Mouse (Mus musculus) kidney, postnatal 4 days (tissue): Measurements from ENCODE around the gene Hoxc10.

ENCODE experiments used
- DNase-seq, 2 experiments: peaks; one replicate each; pipeline ENCODE4 v3.0.0; 2021; ENCODE audit warnings: mixed read lengths in 2 of 2

Hoxc10 gene

DNA sequence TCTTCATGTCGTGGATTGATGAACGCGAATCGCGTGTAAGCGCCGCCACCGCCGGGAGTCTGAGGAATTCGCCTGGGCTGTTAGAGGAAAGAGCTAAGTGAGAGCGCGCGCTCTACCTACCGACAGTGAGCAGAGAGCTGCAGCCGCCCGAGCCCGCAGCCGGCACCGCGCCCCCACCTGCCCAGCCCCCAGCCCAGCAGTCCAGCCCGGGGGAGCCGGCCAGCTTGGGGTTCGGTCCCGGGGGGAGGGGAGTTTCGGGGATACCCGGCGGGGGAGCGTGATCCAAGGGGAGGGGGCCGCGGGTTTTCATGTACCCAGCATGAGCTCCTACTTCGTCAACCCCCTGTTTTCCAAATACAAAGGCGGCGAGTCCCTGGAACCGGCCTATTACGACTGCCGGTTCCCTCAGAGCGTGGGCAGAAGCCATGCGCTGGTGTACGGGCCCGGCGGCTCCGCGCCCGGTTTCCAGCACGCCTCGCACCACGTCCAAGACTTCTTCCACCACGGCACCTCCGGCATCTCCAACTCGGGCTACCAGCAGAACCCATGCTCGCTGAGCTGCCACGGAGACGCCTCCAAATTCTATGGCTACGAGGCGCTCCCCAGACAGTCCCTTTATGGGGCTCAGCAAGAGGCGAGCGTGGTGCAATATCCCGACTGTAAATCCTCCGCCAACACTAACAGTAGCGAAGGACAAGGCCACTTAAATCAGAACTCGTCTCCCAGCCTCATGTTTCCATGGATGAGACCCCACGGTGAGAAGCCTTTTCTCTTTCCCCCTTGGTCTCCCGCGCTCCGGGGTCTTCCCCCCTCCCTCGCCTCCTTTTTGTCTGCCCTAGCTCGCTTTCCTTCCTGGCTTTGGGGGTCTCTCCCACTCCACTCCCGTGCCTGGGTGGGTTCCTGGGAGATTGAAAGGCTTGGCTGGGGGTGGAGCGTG, 24.1 kb downstream of the Hoxc10 start, which contains the start of gene Hoxc8:
Hoxc8 (plus strand) TSS at position 147 of the 937 bp plus-strand sequence.
- peak; percentile 78 to 87 for DNase-seq

DNA sequence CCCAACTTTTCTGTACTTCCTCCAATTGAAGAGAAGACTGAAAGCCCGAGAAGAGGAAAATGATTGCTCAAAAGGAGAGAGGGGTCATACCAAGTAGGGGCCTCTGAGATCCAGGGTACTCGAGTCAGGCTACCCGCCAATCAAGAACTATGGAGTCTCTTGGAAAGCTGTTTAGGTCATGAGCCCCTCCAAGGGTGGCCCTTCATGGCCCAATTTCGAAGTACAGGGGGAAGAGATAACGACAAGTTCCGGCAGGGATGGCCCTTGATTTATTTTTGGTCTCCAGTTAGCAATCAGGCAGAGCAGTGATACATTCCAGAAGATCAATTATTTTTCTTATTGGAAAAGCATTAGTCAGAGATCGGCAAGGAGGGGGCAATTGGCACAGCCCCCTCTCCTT, 25.2 kb downstream of the Hoxc10 start:
- DNase-seq = no peak

DNA sequence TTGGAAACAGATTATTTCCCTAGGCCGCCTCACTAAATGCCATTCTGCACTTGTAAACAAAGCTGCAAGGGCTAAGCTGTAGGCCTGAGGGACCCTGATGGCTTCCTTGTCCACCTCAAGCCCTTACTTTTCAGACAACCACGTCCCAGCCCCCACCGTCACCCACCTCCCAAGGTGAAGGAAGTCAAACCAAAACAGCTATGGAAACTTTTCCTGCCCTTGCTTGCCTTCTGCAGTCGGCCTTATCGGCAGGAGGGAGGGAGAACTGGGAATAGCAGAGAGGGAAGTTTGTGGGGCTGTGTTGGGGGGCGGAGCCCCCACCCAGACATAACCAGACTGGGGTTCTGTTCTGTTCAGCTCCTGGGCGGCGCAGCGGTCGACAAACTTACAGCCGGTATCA, 25.6 kb downstream of the Hoxc10 start:
- DNase-seq = peak in 1 of 2 experiments; percentile 51

DNA sequence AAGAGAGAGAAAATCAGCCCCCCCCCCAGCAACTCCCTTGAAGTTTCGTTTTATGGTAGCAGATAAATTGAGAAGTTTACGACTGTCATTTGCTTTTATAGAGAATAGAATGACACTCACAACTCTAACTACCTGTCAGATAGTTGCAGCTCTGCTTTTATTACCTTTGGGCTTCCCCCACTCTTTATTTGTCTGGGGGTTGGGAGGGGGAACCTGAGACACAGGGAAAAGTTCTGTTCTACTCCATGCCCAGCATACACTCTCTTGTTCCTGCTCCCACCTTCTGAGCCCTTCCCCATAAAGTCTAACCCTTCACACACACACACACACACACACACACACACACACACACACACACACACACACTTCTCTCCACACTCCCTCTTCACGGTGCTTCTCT, 26.3 kb downstream of the Hoxc10 start:
- DNase-seq = no peak

DNA sequence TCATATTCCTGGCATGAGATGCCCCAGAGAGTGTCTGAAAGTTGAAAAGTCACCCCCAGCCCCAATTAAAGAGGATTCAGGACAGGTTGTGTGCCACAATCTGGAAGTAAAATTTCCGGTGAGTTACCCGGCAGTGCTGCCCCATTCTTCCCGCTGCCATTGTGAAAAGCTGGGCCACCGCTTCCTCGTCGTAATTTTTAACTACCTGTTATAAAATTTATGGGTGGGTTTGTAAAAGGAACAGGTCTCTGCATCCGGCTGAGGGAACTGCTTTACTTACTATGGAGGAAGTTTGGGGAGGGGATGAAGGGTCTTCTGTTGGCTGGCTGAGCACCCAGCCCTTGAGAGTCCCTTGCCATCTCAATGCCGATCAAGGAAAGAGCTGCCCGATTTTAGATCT, 30.0 kb downstream of the Hoxc10 start:
- DNase-seq = no peak

DNA sequence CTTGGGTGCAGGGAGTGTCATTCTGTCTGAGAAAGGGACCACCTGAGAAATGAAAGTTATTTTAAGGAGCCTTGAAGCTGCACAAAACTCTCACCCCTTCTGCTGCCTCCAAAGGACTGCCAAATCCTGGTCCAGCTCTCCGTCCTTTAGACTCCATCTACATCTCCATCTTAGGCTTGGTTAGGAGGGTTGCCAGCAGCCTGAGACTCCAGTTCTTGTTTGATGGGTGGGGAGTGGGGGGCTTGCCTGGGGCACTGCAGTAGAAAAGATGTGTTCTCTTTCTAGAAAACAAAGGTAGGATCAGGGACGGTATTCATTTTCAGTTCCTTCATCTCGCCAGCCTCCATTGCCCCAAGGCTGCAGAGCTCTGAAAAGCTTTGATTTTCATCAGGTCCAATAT, 30.8 kb downstream of the Hoxc10 start:
- DNase-seq = peak in 1 of 2 experiments; percentile 57

DNA sequence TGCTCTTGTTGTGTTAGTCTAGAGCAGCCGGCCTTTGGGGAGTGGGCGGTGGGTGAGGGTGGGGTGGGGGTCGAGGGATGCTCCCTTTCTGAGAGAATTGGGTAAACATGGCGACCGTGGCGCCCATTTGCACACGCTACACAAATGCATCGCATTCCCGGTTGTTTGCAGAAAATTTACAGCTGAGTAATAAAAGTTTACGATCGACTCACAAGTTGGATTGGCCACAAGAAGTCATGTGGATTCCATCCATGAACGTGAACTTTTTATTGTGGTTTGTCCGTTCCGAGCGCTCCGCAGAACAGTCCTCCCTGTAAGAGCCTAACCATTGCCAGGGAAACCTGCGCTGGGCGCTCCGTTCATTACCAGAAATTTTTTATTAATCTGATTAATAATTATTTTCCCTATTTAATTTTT, 31.4 kb downstream of the Hoxc10 start, which contains the start of gene Hoxc6:
Hoxc6 (plus strand) TSS at position 319 of the 417 bp plus-strand sequence.
- peak; percentile 69 to 81 for DNase-seq

DNA sequence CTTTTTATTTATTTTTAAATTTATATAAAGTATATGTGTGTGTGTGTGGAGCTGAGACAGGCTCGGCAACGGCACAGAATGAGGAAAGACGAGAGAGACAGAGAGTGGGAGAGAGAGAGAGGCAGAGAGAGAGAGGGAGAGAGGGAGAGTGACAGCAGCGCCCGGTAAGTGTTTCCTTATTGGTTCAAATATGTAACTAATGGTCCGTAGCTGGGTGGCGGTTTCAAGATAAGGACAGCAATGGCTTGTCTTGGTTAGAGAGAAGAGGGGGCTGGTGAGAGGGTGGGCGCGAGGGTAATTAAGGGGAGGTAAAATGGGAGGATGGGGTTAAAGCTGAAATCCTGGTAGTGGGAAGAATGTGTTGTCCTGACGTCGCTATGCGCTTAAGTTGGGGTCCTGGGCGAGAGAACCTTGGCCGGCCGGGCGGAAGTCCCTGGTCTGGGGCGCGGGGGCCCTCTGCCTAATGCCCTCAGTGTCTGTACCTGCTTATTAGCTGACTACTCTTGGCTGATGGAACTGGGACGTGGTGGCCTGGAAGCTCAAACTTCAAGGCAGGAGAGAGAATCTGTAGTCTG, 32.1 kb downstream of the Hoxc10 start:
- no peak for DNase-seq

DNA sequence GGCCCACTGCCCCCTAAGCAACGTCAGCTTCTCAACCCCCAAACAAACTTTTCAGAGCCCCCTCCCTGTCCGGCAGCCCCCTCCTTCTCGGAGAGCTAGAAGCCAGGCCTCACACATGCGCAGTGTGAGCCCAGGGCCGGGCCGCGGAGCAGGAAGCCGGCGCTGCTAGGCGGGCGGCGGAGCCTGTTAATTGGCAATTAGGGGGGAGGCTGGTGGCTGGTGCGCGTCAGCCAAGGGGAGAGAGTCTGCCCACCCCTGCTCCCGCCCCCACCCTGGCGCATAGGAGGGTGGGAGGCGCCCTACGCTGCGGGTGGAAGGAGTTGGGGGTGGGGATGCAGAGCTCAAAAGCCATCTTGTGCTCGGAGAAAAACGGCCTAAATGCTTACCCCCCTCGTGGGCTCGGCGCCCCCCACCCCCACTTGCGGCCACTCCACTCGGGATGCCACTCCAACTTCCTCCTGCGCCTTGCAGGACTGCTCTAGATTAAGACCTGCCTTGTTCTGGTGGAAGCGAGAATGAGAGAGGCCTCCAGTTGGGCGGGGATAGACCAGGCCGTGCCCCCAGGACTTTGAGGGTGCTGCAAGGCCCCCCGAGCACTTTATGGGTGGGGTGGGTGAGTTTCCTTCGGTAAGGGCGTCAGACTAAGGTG, 32.7 kb downstream of the Hoxc10 start:
- peak; percentile 92 to 96 for DNase-seq

DNA sequence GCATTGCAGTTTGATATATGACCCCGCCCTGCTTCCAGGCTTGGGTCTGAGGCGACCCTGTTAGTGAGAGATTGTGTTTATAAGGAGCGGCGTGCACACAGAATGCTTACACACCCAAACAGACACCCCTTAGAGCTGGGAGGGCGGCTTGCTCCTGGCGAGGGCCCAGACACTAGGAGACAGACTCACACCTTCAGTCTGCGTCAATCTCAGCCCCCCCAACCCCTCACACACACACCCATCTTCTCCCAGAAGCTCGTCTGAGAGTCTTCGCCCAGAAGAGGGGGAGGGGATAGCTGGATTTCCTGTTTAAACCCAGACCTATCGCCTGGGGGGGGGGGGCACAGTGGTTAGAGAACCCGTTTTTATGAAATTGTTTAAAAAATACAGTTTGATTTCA, 33.4 kb downstream of the Hoxc10 start:
- DNase-seq = peak; percentile 64 to 73

DNA sequence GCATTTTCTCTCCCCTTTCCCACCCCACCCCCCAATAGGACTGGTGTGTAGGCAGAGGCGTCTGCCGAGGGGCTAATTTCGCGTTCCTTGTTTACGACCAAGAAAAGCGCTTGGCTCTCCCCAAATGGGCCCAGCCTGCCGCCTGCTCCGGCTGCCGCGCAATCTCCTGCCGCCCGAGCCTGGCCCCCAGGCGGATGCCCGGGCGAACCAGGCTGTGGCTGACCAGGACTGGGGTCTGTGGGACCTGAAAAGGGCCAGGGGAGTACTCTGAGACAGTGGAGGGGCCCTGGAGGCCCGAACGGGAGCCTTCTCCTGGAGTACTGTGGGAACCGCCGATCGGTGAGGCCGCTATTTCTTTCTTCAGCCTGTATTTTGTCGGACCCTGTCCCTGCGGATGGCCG, 33.9 kb downstream of the Hoxc10 start:
- DNase-seq = peak; percentile 52 to 69

DNA sequence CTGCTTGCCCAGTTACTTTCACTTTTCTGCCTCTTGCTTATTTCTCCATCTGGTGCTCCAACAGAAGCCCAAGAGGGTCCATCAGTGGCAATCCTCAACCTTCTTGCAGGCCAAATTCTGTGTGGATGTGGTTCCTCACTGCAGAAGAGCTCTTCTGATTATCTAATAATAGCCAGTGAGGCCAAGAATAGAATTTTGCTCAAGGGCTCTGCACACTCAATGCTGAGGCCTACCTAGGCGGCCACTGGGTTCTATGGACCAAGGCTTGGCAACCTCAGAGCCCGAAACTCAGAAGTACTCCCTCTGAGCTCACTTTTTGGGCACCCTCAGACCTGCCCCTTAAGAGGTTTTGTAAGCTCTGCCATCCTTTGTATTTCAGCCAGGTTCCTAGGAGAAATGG, 34.8 kb downstream of the Hoxc10 start:
- DNase-seq = peak in 1 of 2 experiments; percentile 10

DNA sequence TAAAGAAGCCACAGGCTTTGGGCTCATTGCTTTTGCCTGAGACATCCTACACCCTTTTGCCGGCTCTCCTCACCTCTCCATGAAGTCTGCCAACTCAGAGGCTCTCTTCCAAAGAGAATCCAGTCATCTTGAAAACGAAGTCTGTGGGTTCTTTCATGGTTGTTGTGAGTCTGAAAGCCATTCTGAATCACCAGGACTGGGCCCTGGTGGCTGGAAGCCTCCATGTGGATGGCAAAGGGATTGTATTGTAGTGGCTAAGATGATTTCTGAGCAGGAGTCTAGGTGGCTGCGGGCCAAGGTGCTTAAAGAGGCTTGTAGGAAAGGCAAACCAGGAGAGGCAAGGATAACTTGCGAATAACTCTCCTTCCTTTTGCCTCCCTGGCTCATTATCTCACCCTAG, 35.6 kb downstream of the Hoxc10 start:
- DNase-seq = peak; percentile 68 to 79

DNA sequence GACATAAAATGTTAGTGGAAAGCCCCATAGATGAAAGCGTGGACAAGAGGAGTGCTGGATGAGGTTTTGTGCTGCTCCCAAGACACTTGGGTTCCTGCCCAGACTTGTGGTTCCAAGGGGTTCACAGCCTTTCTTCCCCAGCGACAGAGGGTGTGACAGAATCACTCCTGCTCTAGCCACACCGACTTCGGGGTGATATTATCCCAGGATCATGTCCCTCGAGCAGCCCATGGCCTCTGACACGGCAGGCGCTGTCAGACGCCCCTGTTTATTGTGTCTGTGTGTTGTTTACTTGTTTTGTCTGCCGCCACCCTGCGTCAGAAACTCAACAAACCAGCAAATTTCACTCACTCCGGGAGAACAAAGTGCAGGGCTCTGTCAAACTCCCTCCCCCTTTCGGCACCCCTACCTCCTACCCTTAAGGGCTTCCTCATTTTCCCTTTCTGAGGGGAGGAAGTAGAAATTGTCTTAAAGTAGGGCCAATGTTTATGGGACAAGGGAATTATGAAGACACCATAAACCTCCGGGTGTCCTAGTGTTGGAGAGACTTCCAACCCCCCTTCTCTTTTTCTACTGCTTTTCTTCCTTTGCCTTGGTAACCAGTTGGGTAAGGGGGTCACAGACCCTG, 36.3 kb downstream of the Hoxc10 start:
- peak; percentile 66 to 73 for DNase-seq

DNA sequence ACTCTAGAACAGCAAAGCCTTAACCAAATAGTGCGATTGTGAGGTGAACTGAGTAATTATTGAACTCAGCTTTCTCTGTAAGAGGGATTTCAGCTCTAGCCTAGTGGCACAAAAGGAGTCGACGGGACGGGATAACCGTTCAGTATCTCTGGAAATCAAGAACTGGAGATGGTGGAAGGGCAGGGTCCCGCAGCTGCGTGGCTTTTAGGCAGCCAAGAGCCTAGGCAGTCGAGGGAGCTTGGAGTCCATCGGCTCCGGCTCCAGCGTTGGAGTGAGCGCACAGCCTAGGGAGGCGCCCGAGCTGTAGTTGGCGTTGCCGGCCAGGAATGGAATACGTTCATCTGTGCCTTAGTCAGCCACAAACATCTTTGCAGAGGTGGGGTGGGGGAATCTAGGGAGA, 38.7 kb downstream of the Hoxc10 start:
- peak; percentile 71 to 80 for DNase-seq

DNA sequence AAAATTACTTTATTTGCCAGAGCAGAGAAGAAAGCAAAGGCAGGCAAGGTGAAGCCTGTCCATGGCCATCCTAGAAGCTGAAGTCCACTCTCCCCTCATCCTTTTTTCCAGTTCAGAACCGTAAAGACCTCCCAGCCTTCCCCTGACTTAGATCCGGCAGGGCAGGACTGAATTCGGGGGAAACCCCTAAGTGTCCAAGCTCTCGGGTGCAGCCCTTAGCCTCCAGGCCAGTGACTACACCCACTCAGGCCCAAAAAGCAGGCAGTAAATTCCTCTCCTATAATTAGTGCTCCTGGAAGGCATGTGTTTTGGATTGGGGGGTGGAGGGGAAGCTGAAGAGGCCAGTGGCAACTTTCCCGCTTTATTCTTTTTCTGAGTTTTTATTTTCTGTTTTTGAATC, 39.2 kb downstream of the Hoxc10 start:
- DNase-seq = peak; percentile 38 to 64

DNA sequence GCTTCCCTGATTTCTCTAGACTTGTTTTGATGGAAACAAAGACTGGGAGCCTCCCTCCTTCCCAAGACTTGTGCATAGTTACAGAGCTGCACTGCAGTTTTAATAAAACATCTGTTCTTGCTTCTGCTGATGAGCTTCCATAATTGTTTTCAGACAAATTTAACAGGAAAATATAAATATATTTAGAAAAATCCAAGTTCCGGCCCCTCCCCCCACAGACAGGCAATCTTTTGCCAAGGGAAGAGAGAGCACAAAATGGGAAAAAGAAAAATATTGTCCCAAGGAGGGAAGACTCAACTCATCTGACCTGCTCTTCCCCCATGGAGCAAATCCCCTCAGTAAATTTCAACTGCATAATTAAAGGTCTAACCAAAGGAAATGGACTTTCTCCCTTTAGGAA, 39.7 kb downstream of the Hoxc10 start:
- DNase-seq = peak; percentile 65 to 67

DNA sequence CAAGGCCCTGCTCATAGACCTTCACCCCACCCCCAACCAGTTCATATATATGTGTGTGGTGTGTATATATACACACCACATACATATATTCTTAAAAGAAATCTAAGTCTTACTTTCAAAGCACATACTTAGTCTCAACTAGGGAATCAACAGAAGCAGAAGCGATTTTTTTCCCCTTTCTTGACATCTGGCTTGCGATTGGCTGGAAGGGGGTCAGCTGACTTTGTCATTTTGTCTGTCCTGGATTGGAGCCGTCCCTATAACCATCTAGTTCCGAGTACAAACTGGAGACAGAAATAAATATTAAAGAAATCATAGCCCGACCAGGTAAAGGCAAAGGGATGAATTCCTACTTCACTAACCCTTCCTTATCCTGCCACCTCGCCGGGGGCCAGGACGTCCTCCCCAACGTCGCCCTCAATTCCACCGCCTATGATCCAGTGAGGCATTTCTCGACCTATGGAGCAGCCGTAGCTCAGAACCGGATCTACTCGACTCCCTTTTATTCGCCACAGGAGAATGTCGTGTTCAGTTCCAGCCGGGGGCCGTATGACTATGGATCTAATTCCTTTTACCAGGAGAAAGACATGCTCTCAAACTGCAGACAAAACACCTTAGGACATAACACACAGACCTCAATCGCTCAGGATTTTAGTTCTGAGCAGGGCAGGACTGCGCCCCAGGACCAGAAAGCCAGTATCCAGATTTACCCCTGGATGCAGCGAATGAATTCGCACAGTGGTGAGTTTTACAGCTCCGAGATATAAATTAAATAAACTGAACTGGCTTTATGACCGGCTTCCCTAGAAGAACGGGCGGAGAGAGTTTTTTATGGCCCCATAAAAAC, 42.9 kb downstream of the Hoxc10 start:
- peak; percentile 62 to 75 for DNase-seq

DNA sequence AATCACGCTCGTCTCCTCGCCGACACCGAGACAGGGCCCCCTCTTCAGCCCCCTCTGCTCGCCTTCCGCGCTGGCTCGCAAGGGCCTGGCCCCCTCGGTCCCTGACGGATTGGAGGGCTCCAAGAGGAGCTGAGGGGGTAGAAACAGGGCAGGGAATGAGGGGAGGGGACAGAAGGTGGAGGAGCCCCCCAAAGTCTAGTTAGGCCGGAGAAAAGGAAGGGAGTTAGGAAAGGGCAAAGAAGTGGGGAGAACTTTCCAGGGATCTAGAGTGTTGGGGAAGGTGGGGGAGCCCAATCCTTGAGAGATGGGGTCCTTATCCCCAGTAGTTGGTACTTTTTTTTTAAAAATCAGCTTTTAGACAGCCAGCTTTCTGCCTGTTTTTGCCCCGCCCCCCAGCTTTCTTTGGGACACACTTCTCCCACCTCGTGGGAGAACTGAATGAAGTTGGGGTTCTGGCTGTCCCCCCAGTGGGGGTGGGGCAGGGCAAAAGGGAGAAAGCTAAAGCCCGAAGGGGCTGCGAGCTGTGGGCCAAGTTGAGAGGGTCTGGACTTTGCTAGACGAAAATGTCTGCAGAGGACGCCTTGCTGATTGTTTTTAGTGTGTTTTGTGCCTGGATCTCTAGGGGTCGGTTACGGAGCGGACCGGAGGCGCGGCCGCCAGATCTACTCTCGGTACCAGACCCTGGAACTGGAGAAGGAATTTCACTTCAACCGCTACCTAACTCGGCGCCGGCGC, 43.7 kb downstream of the Hoxc10 start:
- DNase-seq = peak; percentile 55 to 69

DNA sequence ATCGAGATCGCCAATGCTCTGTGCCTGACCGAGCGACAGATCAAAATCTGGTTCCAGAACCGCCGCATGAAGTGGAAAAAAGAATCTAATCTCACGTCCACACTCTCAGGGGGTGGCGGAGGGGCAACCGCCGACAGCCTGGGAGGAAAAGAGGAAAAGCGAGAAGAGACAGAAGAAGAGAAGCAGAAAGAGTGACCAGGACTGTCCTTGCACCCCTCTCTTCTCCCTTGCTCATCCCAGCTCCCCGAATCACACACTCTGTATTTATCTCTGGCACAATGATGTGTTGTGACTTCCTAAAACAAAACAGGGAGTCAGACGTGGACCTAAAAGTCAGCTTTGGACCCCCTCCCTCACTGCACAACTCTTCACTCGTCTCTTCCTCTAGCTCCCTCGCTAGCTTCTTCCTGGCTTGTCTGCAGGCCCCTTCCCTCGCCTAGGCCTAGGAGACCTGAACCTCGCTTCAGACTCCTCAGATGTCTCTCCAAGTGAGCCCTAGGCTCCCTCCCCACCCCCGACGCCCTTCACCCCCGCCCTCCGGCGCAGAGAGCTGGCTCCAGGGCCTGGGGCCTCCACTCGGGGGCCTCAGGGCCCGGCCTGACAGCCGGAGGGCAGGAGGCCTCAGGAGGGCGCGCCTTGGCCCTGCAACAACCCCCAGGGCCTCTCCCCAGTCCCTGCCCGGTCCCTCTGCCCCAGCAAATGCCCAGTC, 44.4 kb downstream of the Hoxc10 start:
- DNase-seq = peak; percentile 32 to 49
